Comparison of ENCODE assay signal across 8 mouse cellular contexts in the genomic region with DNA sequence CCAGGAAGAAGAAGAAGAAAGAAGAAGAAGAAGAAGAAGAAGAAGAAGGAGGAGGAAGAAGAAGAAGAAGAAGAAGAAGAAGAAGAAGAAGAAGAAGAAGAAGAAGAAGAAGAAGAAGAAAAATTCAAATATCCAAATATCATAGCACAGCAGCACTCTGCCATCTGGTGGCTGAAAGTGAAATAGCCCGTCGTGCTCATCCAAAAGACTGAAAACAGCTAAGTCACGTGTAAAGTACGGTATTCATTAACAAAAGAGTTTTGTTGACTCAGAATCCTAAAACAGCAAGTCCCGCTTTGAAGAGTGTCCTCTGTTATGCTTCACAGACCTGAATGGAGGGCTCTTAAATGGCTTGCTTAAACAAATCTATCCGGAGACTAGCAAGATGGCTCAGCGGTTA.
A peak's percentile ranks its signal among the peaks of the same experiment; 100 is the strongest.
DNase-seq lines count a peak whose midpoint lies in the region; ATAC-seq and TF ChIP-seq lines count a peak whose summit lies in the region.

No protein-coding gene starts in this region.

- intact Hi-C loops in heart, adult 2 months (cut with DNase I) = loop anchor here (5.0 kb wide), 1 partner anchor 1849 kb away; no protein-coding TSS in a partner anchor
- intact Hi-C loops in heart, postnatal 25 days (cut with DNase I) = loop anchor here (5.0 to 10.0 kb wide), 2 partner anchors 1691 to 1849 kb away; no protein-coding TSS in a partner anchor
- intact Hi-C loops in left cerebral cortex, postnatal 4 days (cut with DNase I) = loop anchor here (10.0 kb wide), 1 partner anchor 1931 kb away; no protein-coding TSS in a partner anchor

- no peak for TF ChIP-seq EP300 in heart, adult 2 months (IDR thresholded peaks at IDR 0.05; ENCODE audit: insufficient read depth, low read depth, low read length)

- no peaks in the 10 kb centered on the region for H3K9me3 ChIP-seq in forebrain, embryonic 16.5 days (ENCODE audit: control insufficient read depth, low read length)
- no peaks in the 10 kb centered on the region for H3K9me3 ChIP-seq in intestine, embryonic 14.5 days (ENCODE audit: control insufficient read depth, low read length)
- H3K9me3 ChIP-seq in midbrain, embryonic 11.5 days (ENCODE audit: control insufficient read depth, low read length) = no peaks in the 10 kb centered on the region
- no peaks in the 10 kb centered on the region for H3K9me3 ChIP-seq in stomach, embryonic 16.5 days (replicated peaks; ENCODE audit: control insufficient read depth, low read length)

- no peak overlapping the region for H3K27ac ChIP-seq in heart, adult 2 months
- H3K27ac ChIP-seq in forebrain, embryonic 16.5 days (ENCODE audit: low read length) = no peak overlapping the region
- H3K27ac ChIP-seq in intestine, embryonic 14.5 days (ENCODE audit: low read depth) = no peak overlapping the region
- no peak overlapping the region for H3K27ac ChIP-seq in midbrain, embryonic 11.5 days (ENCODE audit: low read depth, low read length)
- H3K27ac ChIP-seq in stomach, embryonic 16.5 days (ENCODE audit: low read length) = no peak overlapping the region

- H3K27me3 ChIP-seq in heart, adult 2 months (ENCODE audit: control insufficient read depth, insufficient read depth, low read length) = no peaks in the 10 kb centered on the region
- H3K27me3 ChIP-seq in forebrain, embryonic 16.5 days (replicated peaks; ENCODE audit: control insufficient read depth, insufficient read depth, low read length) = no peaks in the 10 kb centered on the region
- no peaks in the 10 kb centered on the region for H3K27me3 ChIP-seq in intestine, embryonic 14.5 days (replicated peaks; ENCODE audit: control insufficient read depth, insufficient read depth, low read length)
- H3K27me3 ChIP-seq in midbrain, embryonic 11.5 days (ENCODE audit: control insufficient read depth, insufficient read depth, low read length) = no peaks in the 10 kb centered on the region
- H3K27me3 ChIP-seq in stomach, embryonic 16.5 days (ENCODE audit: control insufficient read depth, insufficient read depth, low read length) = no peaks in the 10 kb centered on the region

- peak; percentile 87 for TF ChIP-seq CTCF in heart, adult 2 months (IDR thresholded peaks at IDR 0.05)

- ATAC-seq in forebrain, embryonic 16.5 days = no peak
- no peak for ATAC-seq in intestine, embryonic 14.5 days (replicated peaks; ENCODE audit: low FRiP score, low TSS enrichment, low read depth)
- no peak for ATAC-seq in midbrain, embryonic 11.5 days (ENCODE audit: low FRiP score)
- ATAC-seq in stomach, embryonic 16.5 days (ENCODE audit: insufficient read depth, low FRiP score) = no peak

- 0 out of 2 replicates have a peak, but pooled peaks cover 1% of the 10 kb centered on the region for H3K4me1 ChIP-seq in heart, adult 2 months (ENCODE audit: control insufficient read depth, insufficient read depth, low read length)
- no peaks in the 10 kb centered on the region for H3K4me1 ChIP-seq in forebrain, embryonic 16.5 days (replicated peaks; ENCODE audit: control insufficient read depth, insufficient read depth, low read length)
- no peaks in the 10 kb centered on the region for H3K4me1 ChIP-seq in intestine, embryonic 14.5 days (replicated peaks; ENCODE audit: control insufficient read depth, insufficient read depth, low read length)
- H3K4me1 ChIP-seq in midbrain, embryonic 11.5 days (ENCODE audit: control insufficient read depth, insufficient read depth, low read length) = peaks cover 9% of the 10 kb centered on the region
- no peaks in the 10 kb centered on the region for H3K4me1 ChIP-seq in stomach, embryonic 16.5 days (ENCODE audit: control insufficient read depth, insufficient read depth, low read length)

- peak; percentile 20 to 61 for DNase-seq in heart, adult 2 months
- DNase-seq in heart, postnatal 25 days (ENCODE audit: low spot score) = no peak
- DNase-seq in brain, embryonic 18.5 days (ENCODE audit: low read depth, low spot score) = peak; percentile 28
- DNase-seq in intestine, embryonic 14.5 days (ENCODE audit: low spot score) = peak; percentile 68
- DNase-seq in left cerebral cortex, postnatal 4 days = peak; percentile 45
- DNase-seq in midbrain, embryonic 11.5 days (ENCODE audit: low spot score, missing footprints) = peak; percentile 94

- no peak for TF ChIP-seq POLR2A in heart, adult 2 months (IDR thresholded peaks at IDR 0.05; ENCODE audit: insufficient read depth, low read depth, low read length)

- H3K4me2 ChIP-seq in forebrain, embryonic 16.5 days (ENCODE audit: low read length) = peak overlapping the region; percentile 38; the same call in 1 of the 2 replicates
- H3K4me2 ChIP-seq in intestine, embryonic 14.5 days (ENCODE audit: low read length) = peak overlapping the region; percentile 39
- H3K4me2 ChIP-seq in midbrain, embryonic 11.5 days = no peak overlapping the region
- H3K4me2 ChIP-seq in stomach, embryonic 16.5 days (ENCODE audit: low read depth, low read length) = peak overlapping the region; percentile 40

- no peak overlapping the region for H3K4me3 ChIP-seq in heart, adult 2 months
- H3K4me3 ChIP-seq in forebrain, embryonic 16.5 days (replicated peaks; ENCODE audit: low read length) = no peak overlapping the region
- H3K4me3 ChIP-seq in intestine, embryonic 14.5 days (ENCODE audit: low read depth, low read length) = 0 out of 2 replicates have a peak overlapping the region, but pooled peaks have one; percentile 10
- H3K4me3 ChIP-seq in midbrain, embryonic 11.5 days (ENCODE audit: low read depth, low read length) = no peak overlapping the region
- 0 out of 2 replicates have a peak overlapping the region, but pooled peaks have one; percentile 17 for H3K4me3 ChIP-seq in stomach, embryonic 16.5 days (replicated peaks; ENCODE audit: low read length)

- no peaks in the 10 kb centered on the region for H3K36me3 ChIP-seq in heart, adult 2 months (ENCODE audit: control insufficient read depth, insufficient read depth, low read length)
- no peaks in the 10 kb centered on the region for H3K36me3 ChIP-seq in forebrain, embryonic 16.5 days (ENCODE audit: control insufficient read depth, insufficient read depth)
- H3K36me3 ChIP-seq in intestine, embryonic 14.5 days (ENCODE audit: control insufficient read depth, insufficient read depth, low read length) = no peaks in the 10 kb centered on the region
- no peaks in the 10 kb centered on the region for H3K36me3 ChIP-seq in midbrain, embryonic 11.5 days (ENCODE audit: control insufficient read depth, insufficient read depth, low read length)
- H3K36me3 ChIP-seq in stomach, embryonic 16.5 days (ENCODE audit: control insufficient read depth, insufficient read depth, low read length) = no peaks in the 10 kb centered on the region

- H3K79me2 ChIP-seq in heart, adult 2 months (replicated peaks; ENCODE audit: control insufficient read depth, insufficient read depth, low read length) = no peaks in the 10 kb centered on the region

- WGBS in heart, adult 2 months = 23% methylated on average over 7 of the region's 7 CpGs
- 15% methylated on average over 7 of the region's 7 CpGs for WGBS in forebrain, embryonic 16.5 days
- 19% methylated on average over 7 of the region's 7 CpGs for WGBS in intestine, embryonic 14.5 days
- WGBS in midbrain, embryonic 11.5 days = 20% methylated on average over 7 of the region's 7 CpGs
- WGBS in stomach, embryonic 16.5 days = 18% methylated on average over 7 of the region's 7 CpGs

- H3K9ac ChIP-seq in heart, adult 2 months (ENCODE audit: low read depth, low read length) = no peak overlapping the region
- no peak overlapping the region for H3K9ac ChIP-seq in forebrain, embryonic 16.5 days (replicated peaks; ENCODE audit: low read depth, low read length)
- H3K9ac ChIP-seq in intestine, embryonic 14.5 days (ENCODE audit: low read length) = no peak overlapping the region
- no peak overlapping the region for H3K9ac ChIP-seq in midbrain, embryonic 11.5 days (ENCODE audit: low read length)
- no peak overlapping the region for H3K9ac ChIP-seq in stomach, embryonic 16.5 days (ENCODE audit: low read length)

Comparison
In these comparisons a context has a peak if more than half of its experiments do, and no peak if none do; other contexts are left out.
1. H3K4me3 ChIP-seq: peak in intestine, embryonic 14.5 days (single experiment) and stomach, embryonic 16.5 days (single experiment); none in heart, adult 2 months (single experiment), forebrain, embryonic 16.5 days (single experiment) and midbrain, embryonic 11.5 days (single experiment).